Mouse (Mus musculus) kidney, embryonic 15.5 days (tissue): ENCODE measurements at regions not wholly inside any gene's neighbourhood (a gene's known extent, or its start where the extent isn't known, plus 50 kb on each side); places are given as distances from the start of the nearest gene placed in this dataset.

Experiments used
- ATAC-seq: fragments of 200-750 bp; cut with Nextera tagmentation; replicated peaks from 2 replicates; pipeline ENCODE4 v1.8.0; 2017; ENCODE audit warnings: moderate TSS enrichment; ENCODE audit not compliant: low FRiP score
- H3K27ac ChIP-seq: fragments of 300-500 bp; sonication (generic); 2 replicates; pipeline ENCODE4 v1.5.1; 2015; ENCODE audit warnings: mild to moderate bottlenecking, inconsistent platforms
- H3K27me3 ChIP-seq: fragments of 300-500 bp; sonication (generic); 2 replicates; pipeline ENCODE4 v1.6.1; 2015; ENCODE audit warnings: inconsistent platforms
- H3K36me3 ChIP-seq: fragments of 300-500 bp; sonication (generic); 2 replicates; pipeline ENCODE4 v1.6.1; 2015; ENCODE audit warnings: inconsistent platforms
- H3K4me1 ChIP-seq: fragments of 300-500 bp; sonication (generic); 2 replicates; pipeline ENCODE4 v1.6.1; 2015; ENCODE audit warnings: inconsistent platforms
- H3K4me2 ChIP-seq: fragments of 300-500 bp; sonication (generic); 2 replicates; pipeline ENCODE4 v1.6.1; 2015; ENCODE audit warnings: moderate library complexity, mild to moderate bottlenecking, inconsistent platforms
- H3K4me3 ChIP-seq: fragments of 300-500 bp; sonication (generic); replicated peaks from 2 replicates; pipeline ENCODE4 v1.5.1; 2015; ENCODE audit warnings: mild to moderate bottlenecking, inconsistent platforms
- H3K9ac ChIP-seq: fragments of 300-500 bp; sonication (generic); 2 replicates; pipeline ENCODE4 v1.6.1; 2015; ENCODE audit warnings: mild to moderate bottlenecking, inconsistent platforms
- H3K9me3 ChIP-seq: fragments of 300-500 bp; sonication (generic); replicated peaks from 2 replicates; pipeline ENCODE4 v1.6.1; 2016; ENCODE audit warnings: inconsistent platforms
- WGBS: fragments of 180-500 bp; shearing (Covaris S2); methylation state at CpG from one replicate; pipeline ENCODE4 v1.1.7; 2015; ENCODE audit warnings: mixed read lengths; 5-methylcytosine and 5-hydroxymethylcytosine counted together

DNA sequence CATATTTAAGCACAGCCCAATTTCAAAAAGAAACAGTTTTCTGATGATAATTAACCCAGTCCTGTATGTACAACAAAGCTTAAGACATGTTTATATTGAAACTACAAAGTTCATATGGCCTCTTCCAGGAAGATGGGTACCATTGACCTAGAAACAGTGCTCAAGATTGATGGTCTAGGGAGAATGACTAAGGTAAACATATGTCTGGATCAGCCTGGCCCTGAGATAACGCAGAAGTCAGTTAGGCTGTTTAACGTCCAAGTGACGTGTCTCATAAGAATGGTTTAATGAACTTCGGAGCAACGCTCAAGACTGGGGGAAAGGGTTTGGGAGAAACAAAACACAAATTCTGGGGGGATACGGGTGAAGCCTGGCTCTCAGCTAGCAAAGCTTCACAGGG, 60.8 kb upstream of the Plcz1 start:
- Histone ChIP-seq H3K27ac (no peak overlapping the region), H3K27me3 (no peaks in the 10 kb centered on the region), H3K9ac (no peak overlapping the region), H3K4me3 (no peak overlapping the region), H3K4me2 (no peak overlapping the region), H3K36me3 (no peaks in the 10 kb centered on the region), H3K4me1 (no peaks in the 10 kb centered on the region), H3K9me3 (no peaks in the 10 kb centered on the region)
- no peak for ATAC-seq
- 43% methylated on average over 6 of the region's 6 CpGs for WGBS

DNA sequence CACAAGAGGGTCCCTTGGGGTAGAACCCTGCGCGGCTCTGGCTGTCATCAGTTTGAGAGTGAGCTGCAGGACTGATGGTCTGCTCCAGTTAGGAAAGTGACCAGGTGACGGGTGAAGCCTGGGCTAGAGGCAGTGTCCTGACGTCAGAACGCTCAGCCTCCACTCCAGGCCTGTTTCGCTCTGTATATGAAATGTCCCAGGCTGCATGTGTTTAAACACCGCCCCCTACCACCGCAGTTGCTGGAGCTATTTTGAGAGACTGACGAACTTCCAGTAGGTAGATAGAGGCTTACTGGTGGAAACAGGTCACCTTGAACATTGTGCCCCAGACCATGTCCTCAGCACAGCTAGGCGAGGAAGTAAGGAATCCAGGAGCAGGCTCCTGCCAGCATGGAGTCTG, 54.2 kb upstream of the Plcz1 start:
- Histone ChIP-seq H3K9ac (no peak overlapping the region), H3K4me3 (no peak overlapping the region), H3K36me3 (no peaks in the 10 kb centered on the region), H3K9me3 (no peaks in the 10 kb centered on the region), H3K4me1 (peaks cover 6% of the 10 kb centered on the region), H3K27me3 (no peaks in the 10 kb centered on the region), H3K27ac (no peak overlapping the region), H3K4me2 (no peak overlapping the region)
- WGBS, result 60% methylated on average over 10 of the region's 10 CpGs
- peak; percentile 58; the same call in 1 of the 2 replicates for ATAC-seq
